Mouse (Mus musculus) heart, adult 2 months (tissue): ENCODE results near the gene Cntn2. TPM values are rescaled to one million over a fixed set of nuclear protein-coding genes. Genes with fewer than 3 reads are reported as not detected.

ENCODE experiments used
- DNase-seq, 2 experiments: peaks; one replicate each; pipeline ENCODE4 v3.0.0; 2021
- H3K27ac ChIP-seq: fragments of 200-600 bp; 2 replicates; pipeline ENCODE4 v1.8.1; 2022
- H3K27me3 ChIP-seq: fragments of 200-500 bp; 2 replicates; pipeline ENCODE4 v1.6.1; 2012; ENCODE audit warnings: mild to moderate bottlenecking, low read length, inconsistent platforms, mixed read lengths; ENCODE audit not compliant: control insufficient read depth, insufficient read depth
- H3K36me3 ChIP-seq: fragments of 200-500 bp; 2 replicates; pipeline ENCODE4 v1.6.1; 2012; ENCODE audit warnings: low read length, inconsistent platforms; ENCODE audit not compliant: control insufficient read depth, insufficient read depth
- H3K4me1 ChIP-seq: fragments of 200-500 bp; 2 replicates; pipeline ENCODE4 v1.6.1; 2011; ENCODE audit warnings: low read length; ENCODE audit not compliant: control insufficient read depth, insufficient read depth
- H3K4me3 ChIP-seq: fragments of 200-600 bp; 2 replicates; pipeline ENCODE4 v1.8.1; 2022
- H3K79me2 ChIP-seq: fragments of 200-500 bp; replicated peaks from 2 replicates; pipeline ENCODE4 v1.6.1; 2012; ENCODE audit warnings: mild to moderate bottlenecking, inconsistent platforms, low read length, moderate library complexity, mixed read lengths; ENCODE audit not compliant: control insufficient read depth, insufficient read depth
- H3K9ac ChIP-seq: fragments of 200-500 bp; 2 replicates; pipeline ENCODE4 v1.6.1; 2012; ENCODE audit warnings: low read depth, mild to moderate bottlenecking, control low read depth, inconsistent platforms, low read length, mixed read lengths
- CTCF ChIP-seq: fragments of 200-600 bp; IDR thresholded peaks from 2 replicates; pipeline ENCODE4 v1.8.1; 2022; ENCODE audit warnings: antibody characterized with exemption, mild to moderate bottlenecking, moderate library complexity
- EP300 ChIP-seq: fragments of 200-500 bp; IDR thresholded peaks from 2 replicates; pipeline ENCODE4 v1.6.1; 2011; ENCODE audit warnings: low read depth, low read length, control low read depth; ENCODE audit not compliant: insufficient read depth
- POLR2A ChIP-seq: fragments of 200-500 bp; IDR thresholded peaks from 2 replicates; pipeline ENCODE4 v1.6.1; 2011; ENCODE audit warnings: mild to moderate bottlenecking, low read depth, low read length, control low read depth; ENCODE audit not compliant: insufficient read depth
- WGBS: fragments of 180-500 bp; shearing (Covaris S2); methylation state at CpG from one replicate; pipeline ENCODE4 v1.1.7; 2018; 5-methylcytosine and 5-hydroxymethylcytosine counted together
- intact Hi-C: fragments of 180-260 bp; cut with DNase I; formaldehyde crosslinking; loops from one replicate; pipeline ENCODE4 v1.15.1; 2025
- polyA plus RNA-seq: library from polyadenylated mRNA; depleted of rRNA; stranded (reverse); fragments of >200 nt; gene quantifications from 2 replicates; pipeline ENCODE4 v1.2.3, GENCODE M21; 2012
- total RNA-seq, 2 experiments: library from RNA; stranded (reverse); gene quantifications; 2 replicates each; pipeline ENCODE4 v1.2.3; 2021

Gene Cntn2
- total and polyA plus RNA-seq, 3 experiments: 3.5 to 4.4 (median 3.8) TPM

GRCm38 (mm10) chr1:132541171-132541823 lies 1.8 kb downstream of the Cntn2 start:
- peak in 1 of 2 experiments; percentile 15 for DNase-seq
- Histone ChIP-seq H3K36me3 (no peaks in the 10 kb centered on the region), H3K4me1 (no peaks in the 10 kb centered on the region), H3K79me2 (no peaks in the 10 kb centered on the region), H3K27ac (no peak overlapping the region), H3K4me3 (no peak overlapping the region), H3K27me3 (peaks cover 11% of the 10 kb centered on the region; the same call in 1 of the 2 replicates), H3K9ac (no peak overlapping the region)
- intact Hi-C loops: no loop called here
- TF ChIP-seq EP300: no peak
- no peak for TF ChIP-seq CTCF
- TF ChIP-seq POLR2A: no peak
- WGBS: 3% methylated on average over 14 of the region's 14 CpGs

- WGBS: 37% methylated on average over 7 of the region's 7 CpGs
- TF ChIP-seq POLR2A: no peak
- TF ChIP-seq CTCF: no peak
- TF ChIP-seq EP300: no peak
- intact Hi-C loops: no loop called here
- Histone ChIP-seq H3K27ac (no peak overlapping the region), H3K9ac (no peak overlapping the region), H3K4me3 (no peak overlapping the region), H3K4me1 (no peaks in the 10 kb centered on the region), H3K36me3 (no peaks in the 10 kb centered on the region), H3K79me2 (no peaks in the 10 kb centered on the region), H3K27me3 (peaks cover 11% of the 10 kb centered on the region; the same call in 1 of the 2 replicates)
- DNase-seq: no peak
These were observed 2.4 kb downstream of the Cntn2 start for GRCm38 (mm10) chr1:132540701-132541100.

- 70% methylated on average over 5 of the region's 5 CpGs for WGBS
- Histone ChIP-seq H3K4me3 (no peak overlapping the region), H3K79me2 (no peaks in the 10 kb centered on the region), H3K9ac (no peak overlapping the region), H3K27me3 (peaks cover 9% of the 10 kb centered on the region; the same call in 1 of the 2 replicates), H3K36me3 (no peaks in the 10 kb centered on the region), H3K4me1 (no peaks in the 10 kb centered on the region), H3K27ac (no peak overlapping the region)
- DNase-seq: no peak
- intact Hi-C loops: no loop called here
- TF ChIP-seq POLR2A (no peak), CTCF (no peak), EP300 (no peak)
These were observed 5.3 kb downstream of the Cntn2 start for GRCm38 (mm10) chr1:132537736-132538135.

- TF ChIP-seq EP300 (no peak), CTCF (no peak), POLR2A (no peak)
- H3K27me3 ChIP-seq: peaks cover 4% of the 10 kb centered on the region; the same call in 1 of the 2 replicates
- intact Hi-C loops: no loop called here
These were observed 6.6 kb downstream of the Cntn2 start for GRCm38 (mm10) chr1:132536416-132536815.

GRCm38 (mm10) chr1:132535541-132535940 lies 7.5 kb downstream of the Cntn2 start:
- no peak for TF ChIP-seq EP300
- no peak for TF ChIP-seq POLR2A
- TF ChIP-seq CTCF: no peak
- intact Hi-C loops: no loop called here

More at GRCm38 (mm10) chr1:132536416-132536815, 6.6 kb downstream of the Cntn2 start:
- DNase-seq: no peak
- no peaks in the 10 kb centered on the region for H3K79me2 ChIP-seq
- no peaks in the 10 kb centered on the region for H3K4me1 ChIP-seq
- H3K4me3 ChIP-seq: no peak overlapping the region
- 34% methylated on average over 3 of the region's 3 CpGs for WGBS
- no peak overlapping the region for H3K27ac ChIP-seq
- no peak overlapping the region for H3K9ac ChIP-seq
- H3K36me3 ChIP-seq: no peaks in the 10 kb centered on the region

GRCm38 (mm10) chr1:132533840-132534239 lies 9.2 kb downstream of the Cntn2 start:
- no peak overlapping the region for H3K9ac ChIP-seq
- TF ChIP-seq POLR2A (no peak), EP300 (no peak), CTCF (no peak)
- H3K79me2 ChIP-seq: no peaks in the 10 kb centered on the region
- no peak for DNase-seq
- no peaks in the 10 kb centered on the region for H3K27me3 ChIP-seq
- H3K4me1 ChIP-seq: no peaks in the 10 kb centered on the region
- no peak overlapping the region for H3K27ac ChIP-seq
- intact Hi-C loops: no loop called here
- no peak overlapping the region for H3K4me3 ChIP-seq
- WGBS: 6% methylated on average over 8 of the region's 8 CpGs
- no peaks in the 10 kb centered on the region for H3K36me3 ChIP-seq

More at GRCm38 (mm10) chr1:132535541-132535940, 7.5 kb downstream of the Cntn2 start:
- H3K9ac ChIP-seq: no peak overlapping the region
- no peak for DNase-seq
- H3K4me1 ChIP-seq: no peaks in the 10 kb centered on the region
- H3K27me3 ChIP-seq: no peaks in the 10 kb centered on the region; the same call in 1 of the 2 replicates
- no peaks in the 10 kb centered on the region for H3K36me3 ChIP-seq
- no peak overlapping the region for H3K27ac ChIP-seq
- WGBS: 81% methylated on average over 4 of the region's 4 CpGs
- no peak overlapping the region for H3K4me3 ChIP-seq
- H3K79me2 ChIP-seq: no peaks in the 10 kb centered on the region
